Mouse (Mus musculus): ENCODE results near the gene Olfr1342. TPM values are rescaled to one million over a fixed set of nuclear protein-coding genes. Genes with fewer than 3 reads are reported as not detected.

Gene Olfr1342
- polyA plus RNA-seq, 1 experiment from 2014 or later: not detected

Other genes starting within 250 kb of the Olfr1342 start
- gene Mpl, start 235.2 kb downstream of the Olfr1342 start, polyA plus RNA-seq (2014; fragmentation: Nextera tagmentation; extraction: Ambion mirVana): 1.2 and 1.4 TPM in 2 replicates
- gene Tie1, start 202.7 kb downstream of the Olfr1342 start, polyA plus RNA-seq (2014; fragmentation: Nextera tagmentation; extraction: Ambion mirVana): 8.9 and 11.8 TPM in 2 replicates
- 2.5 and 3.1 TPM in 2 replicates for gene 2610528J11Rik, start 165.8 kb downstream of the Olfr1342 start, polyA plus RNA-seq (2014; fragmentation: Nextera tagmentation; extraction: Ambion mirVana)
- 0.90 and 1.4 TPM in 2 replicates for gene Tmem125, start 148.7 kb downstream of the Olfr1342 start, polyA plus RNA-seq (2014; fragmentation: Nextera tagmentation; extraction: Ambion mirVana)
- 0.42 and 0.79 TPM in 2 replicates for gene Cfap57, start 72.0 kb downstream of the Olfr1342 start, polyA plus RNA-seq (2014; fragmentation: Nextera tagmentation; extraction: Ambion mirVana)
- 180 and 191 TPM in 2 replicates for gene Ebna1bp2, start 72.0 kb downstream of the Olfr1342 start, polyA plus RNA-seq (2014; fragmentation: Nextera tagmentation; extraction: Ambion mirVana)
- not detected in 2 replicates for gene Olfr62, start 33.8 kb downstream of the Olfr1342 start, polyA plus RNA-seq (2014; fragmentation: Nextera tagmentation; extraction: Ambion mirVana)
- gene Olfr1341, start 10.8 kb upstream of the Olfr1342 start, polyA plus RNA-seq (2014; fragmentation: Nextera tagmentation; extraction: Ambion mirVana): 0.08 TPM in 2 replicates
- gene Olfr1340, start 27.4 kb upstream of the Olfr1342 start, polyA plus RNA-seq (2014; fragmentation: Nextera tagmentation; extraction: Ambion mirVana): not detected in 2 replicates
- not detected in 2 replicates for gene Olfr1339, start 39.4 kb upstream of the Olfr1342 start, polyA plus RNA-seq (2014; fragmentation: Nextera tagmentation; extraction: Ambion mirVana)
- not detected in 2 replicates for gene Olfr1338, start 66.0 kb upstream of the Olfr1342 start, polyA plus RNA-seq (2014; fragmentation: Nextera tagmentation; extraction: Ambion mirVana)
- gene Olfr1337, start 89.8 kb upstream of the Olfr1342 start, polyA plus RNA-seq (2014; fragmentation: Nextera tagmentation; extraction: Ambion mirVana): not detected in 2 replicates
- gene Olfr1335, start 117.2 kb upstream of the Olfr1342 start, polyA plus RNA-seq (2014; fragmentation: Nextera tagmentation; extraction: Ambion mirVana): not detected in 2 replicates
- not detected in 2 replicates for gene Olfr1333, start 143.5 kb upstream of the Olfr1342 start, polyA plus RNA-seq (2014; fragmentation: Nextera tagmentation; extraction: Ambion mirVana)
- gene Olfr1331, start 171.9 kb upstream of the Olfr1342 start, polyA plus RNA-seq (2014; fragmentation: Nextera tagmentation; extraction: Ambion mirVana): not detected in 2 replicates
- gene Olfr1330, start 195.8 kb upstream of the Olfr1342 start, polyA plus RNA-seq (2014; fragmentation: Nextera tagmentation; extraction: Ambion mirVana): not detected in 2 replicates
- not detected in 2 replicates for gene Olfr1329, start 224.7 kb upstream of the Olfr1342 start, polyA plus RNA-seq (2014; fragmentation: Nextera tagmentation; extraction: Ambion mirVana)
- gene Olfr1328, start 245.9 kb upstream of the Olfr1342 start, polyA plus RNA-seq (2014; fragmentation: Nextera tagmentation; extraction: Ambion mirVana): not detected in 2 replicates